Mouse (Mus musculus) kidney, embryonic 16.5 days (tissue): ENCODE data around the gene Scyl3. TPM values are rescaled to one million over a fixed set of nuclear protein-coding genes. Genes with fewer than 3 reads are reported as not detected.

Experiments used
- ATAC-seq: fragments of 200-750 bp; cut with Nextera tagmentation; 2 replicates; pipeline ENCODE4 v1.8.0; 2017; ENCODE audit warnings: moderate TSS enrichment; ENCODE audit not compliant: low FRiP score, low TSS enrichment
- H3K27ac ChIP-seq: fragments of 300-500 bp; sonication (generic); 2 replicates; pipeline ENCODE4 v1.5.1; 2014; ENCODE audit warnings: low read length
- H3K27me3 ChIP-seq: fragments of 300-500 bp; sonication (generic); 2 replicates; pipeline ENCODE4 v1.6.1; 2014; ENCODE audit warnings: low read length, control low read depth, mixed read lengths; ENCODE audit not compliant: insufficient read depth
- H3K36me3 ChIP-seq: fragments of 300-500 bp; sonication (generic); 2 replicates; pipeline ENCODE4 v1.6.1; 2014; ENCODE audit warnings: low read length, control low read depth, mixed read lengths; ENCODE audit not compliant: insufficient read depth
- H3K4me1 ChIP-seq: fragments of 300-500 bp; sonication (generic); 2 replicates; pipeline ENCODE4 v1.6.1; 2014; ENCODE audit warnings: low read length, control low read depth, mixed read lengths; ENCODE audit not compliant: insufficient read depth
- H3K4me2 ChIP-seq: fragments of 300-500 bp; sonication (generic); replicated peaks from 2 replicates; pipeline ENCODE4 v1.6.1; 2014; ENCODE audit warnings: low read depth, low read length
- H3K4me3 ChIP-seq: fragments of 300-500 bp; sonication (generic); 2 replicates; pipeline ENCODE4 v1.5.1; 2014; ENCODE audit warnings: mild to moderate bottlenecking, low read length
- H3K9ac ChIP-seq: fragments of 300-500 bp; sonication (generic); replicated peaks from 2 replicates; pipeline ENCODE4 v1.6.1; 2014; ENCODE audit warnings: low read length
- H3K9me3 ChIP-seq: fragments of 300-500 bp; sonication (generic); 2 replicates; pipeline ENCODE4 v1.6.1; 2016; ENCODE audit warnings: low read length, control low read depth
- WGBS: fragments of 180-500 bp; shearing (Covaris S2); extraction: QIAGEN DNeasy Blood & Tissue Kit; methylation state at CpG from one replicate; pipeline ENCODE4 v1.1.7; 2014; 5-methylcytosine and 5-hydroxymethylcytosine counted together
- polyA plus RNA-seq: library from polyadenylated mRNA; unstranded; fragments of >200 nt; fragmentation: Nextera tagmentation; extraction: Ambion mirVana; gene quantifications from 2 replicates; pipeline ENCODE4 v1.2.1, GENCODE M21; 2015

Gene Scyl3
- polyA plus RNA-seq, result 17.3 and 18.7 TPM in 2 replicates

DNA sequence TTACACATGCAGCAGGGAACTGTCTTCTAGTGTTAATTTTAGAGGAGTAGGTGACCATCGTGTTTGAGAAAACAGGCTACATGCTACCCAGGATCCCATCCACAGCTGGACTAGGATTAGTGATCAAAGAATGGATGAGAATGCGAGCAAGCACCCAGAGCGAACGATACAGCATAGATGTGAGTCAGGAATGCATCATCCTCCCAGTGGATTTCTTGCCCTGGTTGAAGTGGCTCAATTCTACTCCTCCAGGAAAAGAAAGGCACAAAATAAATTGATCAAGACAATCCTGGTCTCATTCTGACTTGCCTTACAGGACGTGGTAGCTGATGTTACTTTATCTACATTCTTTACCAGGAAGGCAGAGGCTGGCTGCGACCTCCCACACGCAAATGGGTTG is at the start of gene Scyl3:
Gene Scyl3, plus strand, starts transcription at position 255 of the 400 bp plus-strand sequence.
- peak within 1 kb of the TSS; percentile 93 for H3K9ac ChIP-seq
- H3K27ac ChIP-seq, result peak within 1 kb of the TSS; percentile 79
- peak within 1 kb of the TSS; percentile 79 for H3K4me3 ChIP-seq
- WGBS, result 69% methylated on average over 7 of the region's 7 CpGs
- peak within 1 kb of the TSS; percentile 73 for H3K4me2 ChIP-seq
- no peak for ATAC-seq
- H3K36me3 ChIP-seq, result peaks cover 8% of the 10 kb centered on the region; the same call in 1 of the 2 replicates
- H3K27me3 ChIP-seq, result no peaks in the 10 kb centered on the region
- no peaks in the 10 kb centered on the region for H3K9me3 ChIP-seq
- H3K4me1 ChIP-seq, result peaks cover 15% of the 10 kb centered on the region

DNA sequence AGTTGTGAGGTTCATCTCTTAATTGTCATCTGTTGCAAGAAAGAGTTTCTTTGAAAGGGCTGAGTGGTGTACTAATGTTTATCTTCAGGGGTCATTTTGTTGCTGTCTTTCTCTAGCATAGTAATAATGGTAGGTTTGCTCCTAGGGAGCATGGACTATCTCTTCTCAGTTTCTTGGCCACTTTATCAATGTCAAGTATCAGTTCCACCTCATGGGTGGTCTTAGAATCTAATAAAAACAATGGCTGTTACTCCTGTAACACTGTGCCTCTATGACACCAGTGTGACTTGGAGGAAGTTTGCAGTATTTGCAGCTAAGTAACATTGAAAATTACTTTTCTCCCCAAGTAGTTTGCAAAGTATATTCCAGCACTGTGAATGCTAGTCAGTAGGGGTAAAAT is 39.3 kb upstream of the Scyl3 start:
- peak; percentile 69; the same call in 1 of the 2 replicates for ATAC-seq
- Histone ChIP-seq H3K4me1 (no peaks in the 10 kb centered on the region), H3K27me3 (no peaks in the 10 kb centered on the region), H3K9me3 (no peaks in the 10 kb centered on the region), H3K36me3 (0 out of 2 replicates have a peak, but pooled peaks cover 4% of the 10 kb centered on the region), H3K4me2 (no peak overlapping the region), H3K9ac (no peak overlapping the region), H3K27ac (no peak overlapping the region), H3K4me3 (no peak overlapping the region)

DNA sequence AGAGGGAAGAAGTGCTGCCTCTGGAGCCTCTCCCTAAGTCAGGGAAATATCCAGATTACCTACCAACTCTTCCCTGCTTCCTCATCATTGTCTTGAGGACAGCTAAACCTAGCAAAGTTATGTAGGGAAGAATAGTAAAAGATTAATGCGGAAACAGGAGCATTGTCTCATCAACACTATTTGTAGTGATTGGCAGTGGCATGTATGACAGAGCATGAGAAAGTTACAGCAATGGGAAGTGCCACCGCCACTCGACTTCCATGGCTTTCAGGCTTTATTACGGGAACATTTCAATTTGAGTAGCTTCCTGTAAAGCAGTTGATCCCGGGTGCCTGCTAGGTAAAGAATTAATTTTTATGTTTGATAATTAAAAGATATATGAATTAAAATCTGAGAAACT is 35.6 kb upstream of the Scyl3 start:
- Histone ChIP-seq H3K4me2 (no peak overlapping the region), H3K36me3 (no peaks in the 10 kb centered on the region), H3K4me1 (peaks cover 8% of the 10 kb centered on the region), H3K9ac (no peak overlapping the region), H3K27ac (no peak overlapping the region), H3K4me3 (no peak overlapping the region), H3K9me3 (no peaks in the 10 kb centered on the region), H3K27me3 (no peaks in the 10 kb centered on the region)
- no peak for ATAC-seq
- 87% methylated on average over 5 of the region's 5 CpGs for WGBS

DNA sequence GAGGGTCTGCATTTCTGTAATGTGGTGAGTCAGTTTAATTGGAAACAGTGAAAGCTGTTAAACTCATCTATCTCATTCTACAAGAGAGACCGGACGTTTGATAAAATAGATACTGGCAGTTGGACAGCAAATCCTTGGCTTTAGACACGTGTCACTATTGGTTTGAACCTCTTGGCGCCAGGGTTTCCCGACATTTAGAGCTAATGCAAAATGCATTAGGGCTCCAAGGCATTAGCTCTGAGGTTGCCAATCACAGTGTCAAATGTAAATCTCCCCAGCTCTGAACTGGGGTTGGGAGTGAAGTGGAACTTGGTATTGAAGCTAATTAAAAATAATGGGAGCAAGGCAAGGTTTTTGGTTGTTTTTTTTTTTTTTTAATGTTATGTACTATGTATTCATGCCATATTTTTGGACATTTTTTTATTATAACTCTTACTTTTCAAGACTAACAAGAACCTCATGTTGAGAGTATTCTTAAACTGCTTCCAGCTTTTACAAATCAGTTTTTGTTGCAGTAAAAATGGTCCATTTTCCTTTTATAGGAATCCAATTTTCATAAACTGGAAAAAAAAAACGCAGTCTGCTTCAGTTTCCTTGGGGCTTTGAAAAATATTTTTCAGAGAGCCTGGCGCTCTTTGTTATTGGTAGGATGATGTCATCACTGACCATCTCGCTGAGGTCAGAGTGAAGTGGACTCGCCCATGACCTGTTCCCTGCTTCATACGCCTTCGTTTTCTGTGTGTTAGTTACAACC is 34.9 kb upstream of the Scyl3 start:
- no peak for ATAC-seq
- Histone ChIP-seq H3K36me3 (no peaks in the 10 kb centered on the region), H3K9ac (no peak overlapping the region), H3K9me3 (no peaks in the 10 kb centered on the region), H3K27me3 (no peaks in the 10 kb centered on the region), H3K4me2 (no peak overlapping the region), H3K4me1 (peaks cover 11% of the 10 kb centered on the region), H3K27ac (no peak overlapping the region), H3K4me3 (no peak overlapping the region)
- WGBS, result 84% methylated on average over 11 of the region's 11 CpGs

DNA sequence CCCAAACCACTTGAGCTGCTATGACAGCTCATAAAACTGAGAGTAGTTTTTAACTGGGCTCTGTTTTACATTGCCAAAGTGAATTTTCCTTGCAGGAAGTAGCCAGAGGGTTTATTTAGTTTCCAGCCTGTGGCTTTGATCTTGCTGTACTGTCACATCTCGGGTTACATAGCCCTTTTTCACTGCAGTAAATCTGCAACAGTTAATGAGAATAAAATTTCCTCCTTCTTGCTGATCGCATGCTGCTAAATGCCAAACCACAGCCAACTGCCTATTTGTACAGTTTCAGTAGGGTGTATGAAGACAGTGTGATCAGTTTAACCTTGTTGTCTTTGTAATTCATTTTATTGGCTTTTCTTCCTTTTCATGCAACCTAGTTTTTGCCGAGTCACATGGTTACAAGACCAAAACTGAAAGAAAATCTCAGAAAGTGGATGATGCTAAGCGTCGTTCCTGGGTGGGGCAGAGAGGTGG is 30.6 kb upstream of the Scyl3 start:
- peak; percentile 88 for ATAC-seq

DNA sequence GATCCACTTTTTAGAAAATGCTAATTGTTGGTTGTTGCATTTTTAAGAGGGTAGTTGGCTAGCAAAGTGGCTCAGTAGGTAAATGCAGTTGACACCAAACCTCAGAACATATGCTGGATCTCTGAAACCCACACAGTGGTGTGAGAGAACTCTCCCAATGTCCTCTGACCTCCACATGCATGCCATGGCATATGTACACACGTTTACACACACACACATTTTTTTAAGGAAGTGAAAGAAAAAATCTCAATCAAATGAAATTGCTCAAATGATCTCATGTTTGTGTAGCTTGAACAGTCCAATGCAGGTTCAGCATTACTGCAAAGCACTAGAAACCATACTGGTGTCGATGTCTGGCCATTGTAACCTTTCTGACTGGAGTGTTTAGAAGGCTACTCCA is 29.3 kb upstream of the Scyl3 start:
- Histone ChIP-seq H3K27ac (no peak overlapping the region), H3K9me3 (no peaks in the 10 kb centered on the region), H3K4me1 (peaks cover 11% of the 10 kb centered on the region), H3K4me2 (no peak overlapping the region), H3K9ac (no peak overlapping the region), H3K36me3 (no peaks in the 10 kb centered on the region), H3K27me3 (no peaks in the 10 kb centered on the region), H3K4me3 (no peak overlapping the region)
- WGBS, result 98% methylated on average over 2 of the region's 2 CpGs
- no peak for ATAC-seq

More for the DNA sequence above, 30.6 kb upstream of the Scyl3 start:
- H3K36me3 ChIP-seq, result no peaks in the 10 kb centered on the region
- no peak overlapping the region for H3K4me3 ChIP-seq
- H3K27me3 ChIP-seq, result no peaks in the 10 kb centered on the region
- H3K4me1 ChIP-seq, result peaks cover 11% of the 10 kb centered on the region
- H3K4me2 ChIP-seq, result peak overlapping the region; percentile 12; the same call in 1 of the 2 replicates
- H3K9me3 ChIP-seq, result no peaks in the 10 kb centered on the region
- H3K27ac ChIP-seq, result peak overlapping the region; percentile 19
- 15% methylated on average over 5 of the region's 5 CpGs for WGBS
- no peak overlapping the region for H3K9ac ChIP-seq

DNA sequence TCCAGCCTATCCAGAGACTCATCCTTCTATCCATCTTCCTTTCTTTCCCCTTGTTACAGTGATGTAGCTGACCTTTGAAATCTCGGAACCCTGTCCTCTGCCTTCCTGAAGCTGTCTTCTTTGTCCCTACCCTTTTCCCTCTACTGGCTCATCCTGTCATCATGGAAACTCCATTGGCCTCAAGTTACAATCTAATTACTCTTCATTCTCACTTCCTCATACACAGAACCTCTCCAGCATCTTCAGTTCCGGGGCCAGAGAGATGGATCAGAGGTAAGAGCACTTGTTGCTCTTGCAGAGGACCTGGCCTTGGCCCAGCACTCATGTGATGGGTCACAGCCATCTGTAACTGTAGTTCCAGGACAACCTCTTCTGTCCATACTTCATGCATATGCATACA is 28.7 kb upstream of the Scyl3 start:
- no peaks in the 10 kb centered on the region for H3K9me3 ChIP-seq
- ATAC-seq, result no peak

DNA sequence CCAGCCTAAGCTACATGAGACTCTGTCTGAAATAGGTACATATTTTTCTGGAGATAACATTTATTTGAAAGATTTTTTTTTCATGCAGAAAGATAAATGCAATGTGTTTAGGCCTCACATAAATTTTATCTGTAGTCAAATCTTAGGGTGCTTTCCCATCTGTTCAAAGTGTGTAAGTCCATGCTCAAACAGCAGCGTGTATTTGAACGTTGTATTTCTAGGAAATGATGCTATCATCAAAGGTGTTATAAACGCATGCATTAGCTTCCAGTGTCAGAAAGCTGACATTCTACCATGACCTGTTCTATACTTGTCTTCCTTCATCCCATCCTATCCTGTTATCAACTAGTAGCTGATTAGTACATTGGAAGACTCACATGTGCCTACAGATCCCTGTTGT is 25.5 kb upstream of the Scyl3 start:
- H3K4me3 ChIP-seq, result no peak overlapping the region
- no peaks in the 10 kb centered on the region for H3K36me3 ChIP-seq
- no peaks in the 10 kb centered on the region for H3K27me3 ChIP-seq
- 93% methylated on average over 3 of the region's 3 CpGs for WGBS
- no peak overlapping the region for H3K4me2 ChIP-seq
- H3K4me1 ChIP-seq, result peaks cover 5% of the 10 kb centered on the region
- H3K9me3 ChIP-seq, result no peaks in the 10 kb centered on the region
- no peak overlapping the region for H3K9ac ChIP-seq
- H3K27ac ChIP-seq, result no peak overlapping the region
- no peak for ATAC-seq

More for the DNA sequence above, 28.7 kb upstream of the Scyl3 start:
- H3K4me2 ChIP-seq, result no peak overlapping the region
- no peak overlapping the region for H3K4me3 ChIP-seq
- WGBS, result 74% methylated on average over 2 of the region's 2 CpGs
- H3K27me3 ChIP-seq, result no peaks in the 10 kb centered on the region
- no peaks in the 10 kb centered on the region for H3K36me3 ChIP-seq
- H3K4me1 ChIP-seq, result peaks cover 11% of the 10 kb centered on the region
- no peak overlapping the region for H3K27ac ChIP-seq
- H3K9ac ChIP-seq, result no peak overlapping the region

DNA sequence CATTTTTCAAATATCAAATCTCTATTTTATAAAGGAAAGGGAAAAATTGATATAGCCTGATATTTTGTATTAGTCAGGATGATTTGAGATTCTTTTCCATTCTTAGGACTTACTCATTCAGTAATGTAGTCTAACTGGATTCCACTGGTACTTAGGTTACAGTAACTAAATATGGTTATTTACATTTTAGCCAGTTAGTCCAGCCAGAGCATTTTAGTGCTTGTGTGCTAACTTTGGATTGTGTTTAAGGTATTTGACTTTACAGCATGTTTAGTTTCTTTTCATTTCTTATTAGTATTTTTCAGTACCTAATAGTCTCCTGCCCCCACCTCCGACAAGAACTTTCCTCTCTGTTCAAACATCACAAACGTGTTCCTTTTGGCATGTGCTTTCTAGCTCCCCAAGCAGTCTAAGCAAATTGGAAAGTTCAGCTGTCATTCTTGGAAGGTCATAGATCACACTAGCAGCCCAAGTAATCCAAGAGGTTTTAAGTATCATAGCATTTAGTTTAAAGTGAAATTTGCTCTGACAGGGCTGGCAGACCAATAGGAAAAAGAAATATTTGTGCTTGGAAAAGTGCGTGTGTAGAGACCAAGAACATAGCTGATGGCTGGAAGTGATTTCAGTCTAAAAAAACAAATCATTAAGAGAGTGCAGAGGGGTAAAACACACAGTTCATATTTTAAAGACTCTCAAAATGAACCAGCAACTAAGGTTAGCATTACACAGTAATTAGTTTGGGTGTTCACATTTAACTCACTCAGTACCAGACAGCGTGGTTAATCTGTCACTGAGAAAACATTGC is 21.7 kb upstream of the Scyl3 start:
- Histone ChIP-seq H3K4me3 (no peak overlapping the region), H3K27me3 (no peaks in the 10 kb centered on the region), H3K9me3 (no peaks in the 10 kb centered on the region), H3K4me1 (0 out of 2 replicates have a peak, but pooled peaks cover 3% of the 10 kb centered on the region), H3K27ac (no peak overlapping the region), H3K9ac (no peak overlapping the region), H3K4me2 (no peak overlapping the region), H3K36me3 (no peaks in the 10 kb centered on the region)
- ATAC-seq, result peak; percentile 42; the same call in 1 of the 2 replicates
- 24% methylated on average over 4 of the region's 4 CpGs for WGBS
